Mouse (Mus musculus) Muller cell, postnatal 12 days (primary cell): Measurements from ENCODE around the gene Cpm.
A peak's percentile ranks its signal among the peaks of the same experiment; 100 is the strongest.
"Not testable (repeated sequence)": the region's sequence is repeated elsewhere in the genome, so short reads cannot be mapped to it uniquely, and the experiment has no call there.

Experiments used
- DNase-seq: peaks from one replicate; pipeline ENCODE4 v3.0.0-alpha.2; 2015; ENCODE audit errors: inconsistent ontology term

Gene Cpm

DNA sequence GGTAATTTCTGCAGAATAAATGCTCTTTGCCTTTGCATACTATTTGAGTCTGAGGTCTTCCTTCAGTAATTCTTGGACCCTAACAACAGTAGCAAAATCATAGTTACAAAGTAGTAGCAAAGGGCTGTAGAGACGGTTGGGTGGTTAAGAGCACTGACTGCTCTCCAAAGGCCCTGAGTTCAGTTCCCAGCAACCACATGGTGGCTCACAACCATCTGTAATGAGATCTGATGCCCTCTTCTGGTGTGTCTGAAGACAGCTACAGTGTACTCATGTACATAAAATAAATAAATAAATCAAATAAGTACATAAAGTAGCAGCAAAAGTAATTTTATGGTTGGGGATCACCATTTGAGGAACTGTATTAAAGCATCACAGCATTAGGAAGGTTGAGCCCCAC, 86.4 kb downstream of the Cpm start:
- not testable (repeated sequence) for DNase-seq

- no peak for DNase-seq
Measured at GRCm38 (mm10) chr10:117716686-117717085, 87.4 kb downstream of the Cpm start.

- peak; percentile 99 for DNase-seq
Measured at GRCm38 (mm10) chr10:117717583-117717982, 88.3 kb downstream of the Cpm start.

DNA sequence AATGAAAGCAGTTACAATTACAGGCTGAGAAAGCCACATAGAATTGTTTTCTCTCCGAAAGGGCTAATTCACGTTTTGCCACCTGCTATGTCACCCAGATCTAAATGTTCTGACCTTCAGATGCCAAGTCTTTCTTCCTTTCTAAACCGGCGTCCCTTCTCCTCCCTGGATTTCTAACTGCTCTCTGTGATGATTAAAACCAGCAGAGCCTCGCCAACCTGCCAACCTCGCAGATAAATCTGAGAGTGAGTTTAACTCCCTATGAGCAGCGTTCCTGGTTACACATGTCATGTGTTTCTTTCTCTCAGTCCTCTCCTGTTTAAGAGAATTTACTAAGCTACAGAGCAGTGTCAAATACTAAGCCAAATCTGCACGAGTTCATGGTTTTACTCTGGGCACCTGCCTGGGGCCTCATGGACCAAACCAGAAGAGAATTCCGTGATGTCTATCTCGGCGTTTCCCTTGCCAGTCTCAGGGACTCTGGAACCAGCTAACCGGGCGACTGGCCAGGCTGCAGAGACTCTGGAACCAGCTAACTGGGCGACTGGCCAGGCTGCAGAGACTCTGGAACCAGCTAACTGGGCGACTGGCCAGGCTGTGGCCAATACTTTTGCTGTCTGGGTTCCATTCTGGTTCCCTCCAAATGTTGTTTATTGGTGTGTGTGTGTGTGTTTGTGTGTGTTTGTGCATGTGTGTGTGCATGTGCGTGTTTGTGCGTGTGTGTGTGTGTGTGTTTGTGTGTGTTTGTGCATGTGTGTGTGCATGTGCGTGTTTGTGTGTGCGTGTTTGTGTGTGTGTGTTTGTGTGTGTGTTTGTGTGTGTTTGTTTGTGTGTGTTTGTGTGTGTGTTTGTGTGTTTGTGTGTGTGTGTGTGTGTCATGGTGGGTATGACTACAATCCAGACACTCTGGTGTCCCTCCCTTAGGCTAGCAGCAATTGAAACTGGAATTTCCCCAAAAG, 89.1 kb downstream of the Cpm start:
- peak; percentile 39 for DNase-seq

DNA sequence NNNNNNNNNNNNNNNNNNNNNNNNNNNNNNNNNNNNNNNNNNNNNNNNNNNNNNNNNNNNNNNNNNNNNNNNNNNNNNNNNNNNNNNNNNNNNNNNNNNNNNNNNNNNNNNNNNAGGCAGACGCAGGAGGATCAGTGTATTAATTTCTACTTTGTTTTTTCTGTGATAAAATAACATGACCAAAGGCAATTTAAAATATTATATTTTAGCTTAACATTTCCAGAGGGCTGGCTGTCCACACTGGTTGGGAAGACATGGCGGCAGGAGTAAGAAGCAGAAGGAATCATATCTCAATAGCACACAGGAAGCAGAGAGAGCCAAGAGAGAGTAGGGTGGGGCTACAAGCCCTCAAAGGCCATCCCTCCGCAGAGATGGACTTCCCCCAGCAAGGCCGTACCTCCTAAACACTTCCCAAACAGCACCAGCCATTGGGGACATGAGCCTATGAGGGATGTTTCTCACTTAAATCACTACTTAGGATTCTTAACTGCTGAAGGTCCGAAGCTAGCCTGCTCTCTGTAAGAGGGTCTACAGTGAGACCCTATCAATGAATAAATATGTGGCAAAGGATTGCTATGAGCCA, 94.9 kb downstream of the Cpm start:
- no peak for DNase-seq

GRCm38 (mm10) chr10:117724804-117725361, 95.6 kb downstream of the Cpm start:
- no peak for DNase-seq

DNA sequence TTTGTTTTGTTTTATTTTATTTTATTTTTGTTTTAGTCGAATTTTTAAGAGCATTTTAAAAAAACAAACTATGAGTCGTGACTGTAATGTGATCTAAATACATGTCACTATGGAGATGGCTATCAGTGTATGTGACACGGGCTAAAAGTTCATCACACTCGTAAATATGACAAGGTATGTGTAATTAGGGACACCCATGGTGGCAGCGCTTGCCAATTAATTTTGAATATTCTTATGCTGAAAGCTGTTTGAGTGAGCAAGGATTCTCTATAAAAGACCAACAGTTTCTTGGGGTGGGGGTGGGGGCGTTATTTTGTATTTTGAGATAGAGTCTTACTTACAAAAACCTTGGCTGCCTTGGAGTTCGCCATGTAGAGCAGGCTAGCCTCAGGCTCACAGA, 96.4 kb downstream of the Cpm start:
- no peak for DNase-seq

DNA sequence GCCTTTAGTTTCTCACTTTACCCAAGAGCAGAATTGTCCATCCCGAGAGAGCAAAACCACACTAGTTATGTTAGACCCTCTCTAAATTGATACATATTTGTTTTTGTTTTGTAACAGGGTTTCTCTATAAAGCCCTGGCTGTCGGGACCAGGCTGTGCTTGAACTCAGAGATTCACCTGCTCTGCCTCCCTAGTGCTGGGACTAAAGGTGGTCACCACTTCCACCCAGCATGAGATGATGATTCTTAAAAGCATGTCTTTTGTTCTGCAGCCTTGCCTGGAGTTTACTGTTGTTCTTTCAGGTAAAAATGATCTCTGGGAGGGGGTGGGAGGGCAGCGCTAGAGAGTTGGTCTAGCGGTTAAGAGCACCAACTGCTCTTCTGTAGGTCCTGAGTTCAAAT, 97.0 kb downstream of the Cpm start:
- no peak for DNase-seq

DNA sequence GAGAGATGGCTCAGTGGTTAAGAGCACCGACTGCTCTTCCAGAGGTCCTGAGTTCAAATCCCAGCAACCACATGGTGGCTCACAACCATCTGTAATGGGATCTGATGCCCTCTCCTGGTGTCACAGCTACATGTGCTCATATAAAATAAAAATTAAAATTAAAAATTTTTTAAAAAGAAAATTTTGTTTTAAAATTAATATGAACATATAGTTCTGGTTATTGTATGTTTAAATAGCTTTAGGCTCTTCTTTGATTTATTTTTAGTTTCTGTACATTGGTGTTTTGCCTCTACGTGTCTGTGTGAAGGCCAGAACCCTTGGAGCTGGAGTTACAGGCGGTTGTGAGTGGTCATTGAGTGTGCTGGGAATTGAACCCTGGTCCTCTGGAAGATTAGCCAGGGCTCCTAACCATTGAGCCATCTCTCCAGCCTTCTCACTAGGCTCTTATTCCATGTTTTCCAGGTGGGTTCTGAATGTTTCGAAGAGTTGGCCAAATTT, 97.6 kb downstream of the Cpm start:
- no peak for DNase-seq

DNA sequence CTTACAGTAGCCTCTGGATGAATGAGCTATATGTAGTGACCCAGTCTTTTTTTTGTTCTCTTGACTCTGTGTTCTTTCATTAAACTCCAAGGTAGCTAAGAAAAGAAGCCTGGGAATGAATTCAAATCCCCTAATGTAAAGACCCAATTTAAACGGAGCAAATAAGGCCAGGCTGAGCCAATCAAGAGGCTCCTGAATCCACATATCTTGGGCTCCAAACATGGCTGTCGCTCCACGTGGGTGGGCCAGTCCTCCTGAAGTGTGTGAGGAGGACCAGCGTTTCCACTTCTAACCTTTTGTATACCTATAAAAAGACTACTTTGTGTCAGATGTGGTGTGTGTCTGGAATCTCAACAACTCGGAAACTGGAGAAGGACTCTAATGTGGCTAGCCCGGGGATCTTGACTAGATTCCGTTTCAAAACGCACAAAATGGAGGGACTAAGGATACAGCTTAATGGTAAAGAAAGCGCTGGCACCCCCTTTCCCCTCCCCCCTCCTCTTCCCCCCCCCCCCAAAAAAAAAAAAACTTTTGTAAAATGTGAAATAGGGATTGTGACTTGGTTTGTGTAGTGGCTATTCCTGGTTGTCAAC, 98.3 kb downstream of the Cpm start:
- no peak for DNase-seq

- no peak for DNase-seq
Measured at GRCm38 (mm10) chr10:117728574-117728973, 99.3 kb downstream of the Cpm start.

GRCm38 (mm10) chr10:117729139-117729814, 100.0 kb downstream of the Cpm start:
- no peak for DNase-seq

GRCm38 (mm10) chr10:117730140-117730539, 100.8 kb downstream of the Cpm start:
- DNase-seq: no peak

- DNase-seq: no peak
Measured at GRCm38 (mm10) chr10:117730637-117731203, 101.4 kb downstream of the Cpm start.

DNA sequence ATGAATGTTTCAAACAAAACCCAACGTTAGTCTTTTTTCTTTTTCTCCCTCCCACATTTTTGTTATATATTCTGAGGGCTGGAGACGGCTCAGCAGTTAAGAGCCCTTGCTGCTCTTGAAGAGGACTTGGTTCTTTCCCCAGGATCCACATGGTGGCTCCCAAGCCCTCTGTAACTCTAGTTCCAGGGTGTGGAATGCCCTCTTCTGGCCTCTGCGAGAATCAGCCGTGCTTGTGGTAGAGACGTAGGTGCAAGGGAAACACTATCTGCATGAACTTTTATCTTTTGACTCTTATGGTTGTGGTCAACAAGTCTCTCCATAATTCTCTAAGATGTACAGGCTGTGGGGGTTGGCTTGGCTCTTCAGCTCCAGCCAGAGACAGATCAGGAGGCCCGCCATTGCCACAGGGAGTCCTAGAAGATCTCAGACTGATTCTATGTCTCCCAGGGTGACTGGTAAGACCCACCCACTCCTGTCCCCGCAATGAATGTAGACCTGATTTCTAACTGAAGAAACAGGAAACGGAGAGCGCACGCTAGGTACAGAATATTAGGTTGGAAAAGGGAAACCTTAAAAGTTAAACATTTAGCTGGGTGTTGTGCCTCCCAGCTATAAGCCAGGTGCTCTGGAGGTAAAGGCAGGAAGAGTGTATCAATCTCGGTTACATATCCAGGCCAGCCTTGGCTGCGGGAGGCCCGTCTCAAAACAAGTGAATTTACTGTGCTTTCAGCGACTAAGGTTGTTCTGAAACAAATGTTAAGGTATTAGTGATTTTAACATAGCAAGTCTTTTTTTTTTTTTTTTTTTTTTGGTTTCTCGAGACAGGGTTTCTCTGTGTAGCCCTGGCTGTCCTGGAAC, 102.2 kb downstream of the Cpm start:
- peak; percentile 59 for DNase-seq

- no peak for DNase-seq
Measured at GRCm38 (mm10) chr10:117732184-117732583, 102.9 kb downstream of the Cpm start.

- no peak for DNase-seq
Measured at GRCm38 (mm10) chr10:117732962-117733592, 103.8 kb downstream of the Cpm start.

- not testable (repeated sequence) for DNase-seq
Measured at GRCm38 (mm10) chr10:117733626-117734025, 104.3 kb downstream of the Cpm start.

- not testable (repeated sequence) for DNase-seq
Measured at GRCm38 (mm10) chr10:117734104-117734852, 105.0 kb downstream of the Cpm start.
